Mouse (Mus musculus): ENCODE results near the gene Gatad2a.
A peak's percentile ranks its signal among the peaks of the same experiment; 100 is the strongest.
"Not testable (repeated sequence)": the region's sequence is repeated elsewhere in the genome, so short reads cannot be mapped to it uniquely, and the experiment has no call there.

Gene Gatad2a

DNA sequence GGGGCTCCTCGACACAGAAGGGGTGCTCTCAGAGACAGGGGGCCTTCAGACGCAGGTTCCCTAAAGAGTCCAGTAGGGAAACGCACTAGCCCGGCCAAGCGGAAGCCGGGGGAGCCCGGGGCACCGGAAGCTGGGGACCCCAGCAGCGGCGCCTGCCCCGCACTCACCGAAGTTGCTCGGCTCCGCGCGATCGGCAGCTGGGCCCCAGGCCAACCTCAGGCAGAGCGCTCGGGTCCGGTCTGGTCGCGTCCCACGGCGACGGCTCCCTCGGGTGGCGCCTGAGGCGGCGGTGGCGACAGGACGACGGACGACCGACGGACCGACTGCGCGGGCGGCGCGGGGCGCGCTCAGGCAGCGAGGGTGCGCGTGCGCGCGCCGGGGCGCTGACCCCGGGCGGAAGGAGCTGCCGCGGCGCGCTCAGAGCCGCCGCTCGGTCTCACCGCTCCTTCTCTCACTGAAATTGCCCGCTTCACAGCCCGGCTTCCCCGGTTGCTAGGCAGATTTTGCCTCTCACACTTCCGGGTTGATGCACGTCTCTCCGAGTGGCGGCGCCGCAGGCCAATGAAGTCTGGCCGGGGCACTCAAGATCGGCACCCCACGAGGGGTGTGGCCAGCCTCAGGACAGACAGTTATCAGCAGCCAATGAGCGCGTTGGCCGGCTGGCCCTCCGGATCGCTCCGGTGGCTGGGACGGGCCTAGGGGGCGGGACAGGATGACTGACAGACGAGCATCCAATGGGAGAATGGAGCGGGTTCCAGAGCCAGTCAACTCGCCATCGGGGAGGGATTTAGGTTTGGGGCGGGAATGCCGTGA is at the start of gene Gatad2a:
Gatad2a (minus strand) TSS at position 609 of the 813 bp plus-strand sequence.
- DNase-seq (ENCODE audit: low spot score) = peak; percentile 100

DNA sequence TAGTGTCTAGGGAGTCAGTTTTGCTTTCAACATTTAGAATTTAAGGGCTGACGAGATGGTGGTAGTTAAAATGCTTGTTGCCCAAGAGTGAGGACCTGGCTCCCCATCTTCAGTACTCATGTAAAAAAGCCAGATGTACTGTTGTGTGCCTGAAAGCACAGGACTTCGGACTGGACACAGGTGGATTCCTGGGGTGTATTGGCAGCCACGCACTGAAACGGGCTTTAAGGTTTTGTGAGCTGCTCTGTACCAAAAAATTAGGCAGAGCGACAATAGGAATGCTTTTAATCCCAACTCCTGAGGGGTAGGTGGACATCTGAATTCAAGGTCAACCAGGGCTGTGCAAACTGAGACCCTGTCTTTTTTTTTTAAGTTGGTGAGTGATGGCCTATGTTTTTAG is 47.8 kb upstream of the Gatad2a start:
- DNase-seq (ENCODE audit: low spot score) = no peak

DNA sequence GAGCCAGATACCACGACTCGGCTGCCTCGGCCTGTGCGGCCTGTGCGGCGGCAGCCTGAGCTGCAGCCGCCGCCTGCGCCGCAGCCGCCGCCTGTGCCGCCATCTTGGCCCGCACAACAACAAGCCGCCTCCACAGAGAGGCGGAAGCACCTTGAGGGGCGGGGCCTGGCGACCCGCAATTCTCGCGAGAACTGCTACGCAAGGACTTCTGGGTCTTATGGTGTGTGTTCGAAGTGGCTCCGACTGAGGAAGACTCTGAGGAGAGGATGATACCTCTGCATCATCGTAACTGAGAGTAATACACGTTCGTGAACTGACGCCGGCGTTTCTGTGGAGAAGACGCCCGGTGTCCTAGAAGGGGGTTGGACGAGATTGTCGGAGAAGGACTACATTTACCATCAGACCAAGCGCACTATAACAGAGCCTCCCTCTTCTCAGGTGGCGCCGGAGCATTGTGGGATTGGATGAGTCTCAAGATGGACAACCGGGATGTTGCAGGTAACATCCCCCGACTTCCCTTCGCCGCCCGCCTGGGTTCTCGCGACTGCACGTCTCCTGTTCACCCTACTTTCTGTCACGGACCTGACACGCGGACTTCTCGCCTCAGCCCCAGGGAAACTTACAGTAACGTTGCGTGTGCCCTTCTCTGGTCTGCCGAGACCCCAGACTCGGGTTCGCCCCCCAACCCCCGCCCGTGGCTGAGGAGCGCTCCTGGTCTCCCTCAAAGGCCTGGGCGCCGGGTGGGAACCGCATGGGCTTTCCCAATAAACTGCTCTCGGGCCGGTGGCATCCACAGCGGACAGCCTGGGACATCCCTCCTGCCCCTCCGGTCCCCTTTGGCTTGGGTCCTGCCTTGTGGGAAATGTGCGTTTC is 46.6 kb upstream of the Gatad2a start, which contains the start of the genes Mau2 and Sugp1:
Mau2 (minus strand) TSS at position 152 of the 873 bp plus-strand sequence.
Sugp1 (plus strand) TSS at position 231 of the 873 bp plus-strand sequence.
- DNase-seq (ENCODE audit: low spot score) = peak; percentile 96

DNA sequence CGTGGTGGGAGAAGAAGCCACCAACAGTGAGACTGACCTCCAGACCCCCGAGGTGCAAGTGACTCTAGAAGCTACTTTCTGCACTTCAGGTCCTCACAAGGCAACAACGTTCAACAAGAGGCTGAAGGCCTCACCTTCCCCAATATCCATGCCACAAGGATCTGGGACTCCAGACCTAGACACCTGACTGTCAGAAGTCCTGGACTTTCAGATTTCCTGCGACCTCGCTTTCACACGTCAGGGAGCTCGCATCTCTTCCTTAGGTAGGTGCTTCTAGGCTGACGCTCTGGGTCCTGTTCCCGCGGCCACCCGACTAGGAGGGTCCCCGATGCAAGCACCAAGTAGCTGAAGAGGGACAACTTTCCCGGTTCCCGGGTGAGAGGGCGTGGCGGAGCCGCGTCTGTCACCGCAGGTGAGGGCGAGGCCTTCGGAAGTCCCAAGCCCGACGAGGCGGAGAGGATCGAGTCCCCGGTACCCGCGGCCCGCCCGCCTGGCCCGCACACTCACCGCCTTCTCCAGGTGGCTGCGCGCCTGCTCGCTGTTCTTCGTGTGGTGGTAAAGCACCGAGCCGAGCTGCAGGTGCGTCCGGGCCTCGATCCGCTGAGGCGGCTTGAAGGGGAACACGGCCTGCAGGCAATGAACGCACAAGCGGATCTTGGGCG is 45.8 kb upstream of the Gatad2a start:
- no peak for DNase-seq (ENCODE audit: low spot score)

DNA sequence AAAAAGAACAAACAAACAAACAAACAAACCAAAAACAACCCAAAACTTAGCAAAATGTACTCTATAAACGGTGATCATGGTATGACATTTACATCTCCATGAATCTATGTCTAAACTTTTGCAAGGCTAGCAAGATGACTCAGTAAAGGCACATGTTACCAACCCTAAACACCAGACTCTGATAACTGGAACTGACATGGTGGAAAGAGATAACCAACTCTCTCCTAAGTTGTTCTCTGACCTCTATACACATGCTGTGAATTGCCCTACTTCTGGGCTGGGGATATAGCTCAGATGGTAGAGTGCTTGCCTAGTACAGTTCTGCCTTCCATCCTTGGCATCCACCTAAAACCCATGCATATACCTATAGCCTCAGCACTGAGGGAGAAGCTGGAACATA is 41.8 kb upstream of the Gatad2a start:
- no peak for DNase-seq (ENCODE audit: low spot score)

DNA sequence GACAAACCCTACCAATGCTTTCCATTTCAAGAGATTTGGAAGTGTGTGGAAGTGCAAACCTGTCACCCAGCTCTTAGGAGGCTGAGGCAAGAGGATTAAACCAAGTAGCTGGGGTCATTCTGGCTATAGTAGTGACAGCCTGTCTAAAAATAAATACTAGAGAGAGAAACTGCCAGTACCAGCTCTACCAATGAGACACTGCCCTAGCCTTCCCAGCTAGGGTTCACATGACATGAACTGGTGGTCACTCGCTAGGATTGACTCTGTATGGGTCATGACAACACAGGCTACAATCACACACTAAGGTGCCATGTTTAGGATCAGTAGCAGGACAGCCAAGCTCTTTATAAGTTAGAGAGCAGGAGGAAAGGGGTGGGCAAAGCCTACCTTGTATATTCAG is 34.1 kb upstream of the Gatad2a start:
- DNase-seq (ENCODE audit: low spot score) = no peak

DNA sequence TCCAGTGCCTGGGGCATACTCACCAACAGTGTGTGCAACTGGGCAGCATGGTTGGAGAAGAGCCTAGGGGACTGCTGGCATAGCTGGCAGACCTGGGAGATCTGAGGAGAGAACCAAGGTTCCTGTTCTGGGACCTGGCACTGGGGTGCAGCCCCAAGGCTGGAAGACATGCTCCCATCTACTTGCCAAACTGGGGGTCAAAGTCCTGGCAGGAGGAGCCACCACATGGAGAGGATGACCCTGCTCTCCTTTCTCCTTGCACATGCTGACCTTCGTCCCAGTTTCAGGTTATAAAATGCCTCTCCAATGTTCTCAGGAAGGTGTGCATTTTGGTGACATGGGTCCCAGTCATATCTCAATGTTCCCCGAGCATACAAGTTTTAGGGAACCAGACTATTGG is 30.0 kb upstream of the Gatad2a start:
- no peak for DNase-seq (ENCODE audit: low spot score)

DNA sequence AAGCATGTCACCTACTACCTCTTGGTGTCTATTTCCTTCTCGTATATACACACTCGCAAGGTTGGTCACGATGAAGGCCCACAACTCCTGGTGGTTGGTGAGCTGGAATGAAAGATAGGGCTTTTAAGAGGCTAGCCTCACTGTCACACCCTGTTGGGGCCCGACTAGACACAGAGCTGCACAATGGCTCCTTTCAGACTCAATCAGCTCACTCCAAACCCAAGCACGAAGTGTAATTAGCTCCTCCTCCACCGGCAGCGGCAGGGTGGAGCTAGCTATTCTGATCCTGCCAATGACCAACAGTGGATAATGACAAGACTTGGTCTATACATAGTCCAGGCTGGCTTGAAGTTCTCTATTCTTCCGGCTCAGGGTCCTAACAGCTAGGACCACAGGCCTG is 27.4 kb upstream of the Gatad2a start:
- DNase-seq (ENCODE audit: low spot score) = no peak

DNA sequence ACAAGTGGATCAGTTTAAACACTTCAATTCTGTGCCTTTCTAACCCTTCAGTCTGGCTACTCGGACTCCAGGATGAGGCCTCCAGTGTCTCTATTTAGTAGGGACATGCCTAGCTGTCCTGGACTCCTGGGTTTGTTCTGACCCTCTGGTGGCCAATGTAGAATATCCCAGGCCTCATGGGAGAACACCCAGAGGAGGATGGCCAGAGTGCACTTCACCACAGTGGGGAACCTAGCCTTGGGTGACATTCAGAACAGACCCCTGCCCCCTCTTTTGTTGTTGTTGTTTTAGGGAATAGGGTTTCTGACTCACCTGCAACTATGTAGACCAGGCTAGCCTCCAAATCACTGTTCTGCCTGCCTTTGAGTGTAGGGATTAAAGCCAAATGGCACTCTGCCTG is 18.8 kb upstream of the Gatad2a start:
- no peak for DNase-seq (ENCODE audit: low spot score)

DNA sequence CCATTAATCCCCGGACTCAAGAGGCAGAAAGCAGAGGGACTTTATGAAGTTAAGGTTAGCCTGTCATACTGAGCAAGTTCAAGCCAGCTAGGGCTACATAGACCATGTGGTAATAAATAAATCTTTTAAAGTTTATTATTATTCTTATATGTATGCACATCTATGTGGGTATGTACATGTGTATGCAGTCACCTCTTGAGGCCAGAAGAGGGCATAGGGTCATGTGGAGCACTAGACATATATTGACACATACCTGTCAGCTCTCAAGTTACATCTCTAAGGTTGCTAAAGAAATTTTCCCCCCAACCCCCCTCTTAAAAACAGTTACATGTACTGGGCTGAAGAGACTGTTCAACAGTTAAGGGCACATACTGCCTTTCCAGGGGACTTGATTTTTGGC is 16.6 kb upstream of the Gatad2a start:
- DNase-seq (ENCODE audit: low spot score) = no peak

DNA sequence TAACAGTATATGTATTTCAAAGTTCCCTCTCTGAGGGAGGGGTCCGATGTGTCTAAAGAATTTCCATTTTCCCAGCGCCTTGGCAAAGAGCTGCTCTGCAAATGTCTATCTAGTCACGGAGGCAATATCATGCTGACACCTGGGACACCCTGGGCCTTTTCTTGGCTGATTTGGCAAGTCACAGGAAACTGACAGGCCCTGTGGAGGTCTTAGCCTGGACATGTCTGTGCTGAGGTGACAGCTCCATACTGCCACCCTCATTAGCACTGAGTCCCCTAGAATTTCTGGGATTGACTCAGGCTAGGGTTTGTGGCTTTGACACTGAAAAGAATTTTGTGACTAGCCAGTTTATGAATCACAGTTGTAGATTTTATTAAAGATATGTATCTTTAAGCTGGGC is 16.2 kb upstream of the Gatad2a start:
- DNase-seq (ENCODE audit: low spot score) = no peak

DNA sequence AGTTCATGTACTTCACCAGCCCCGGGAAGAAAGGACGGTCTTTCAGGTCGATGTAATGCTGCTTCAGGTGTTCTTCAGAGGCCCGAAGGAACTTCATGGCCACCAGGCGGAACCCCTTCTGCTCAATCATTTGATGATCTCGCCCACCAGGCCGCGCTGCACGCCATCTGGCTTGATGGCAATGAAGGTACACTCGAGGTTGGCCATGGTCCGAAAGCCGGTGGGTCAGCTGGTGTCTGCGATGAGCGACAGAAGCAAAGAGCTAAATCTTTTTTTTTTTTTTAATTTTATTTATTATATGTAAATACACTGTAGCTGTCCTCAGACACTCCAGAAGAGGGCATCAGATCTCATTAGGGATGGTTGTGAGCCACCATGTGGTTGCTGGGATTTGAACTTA is 14.6 kb upstream of the Gatad2a start:
- not testable (repeated sequence) for DNase-seq (ENCODE audit: low spot score)

DNA sequence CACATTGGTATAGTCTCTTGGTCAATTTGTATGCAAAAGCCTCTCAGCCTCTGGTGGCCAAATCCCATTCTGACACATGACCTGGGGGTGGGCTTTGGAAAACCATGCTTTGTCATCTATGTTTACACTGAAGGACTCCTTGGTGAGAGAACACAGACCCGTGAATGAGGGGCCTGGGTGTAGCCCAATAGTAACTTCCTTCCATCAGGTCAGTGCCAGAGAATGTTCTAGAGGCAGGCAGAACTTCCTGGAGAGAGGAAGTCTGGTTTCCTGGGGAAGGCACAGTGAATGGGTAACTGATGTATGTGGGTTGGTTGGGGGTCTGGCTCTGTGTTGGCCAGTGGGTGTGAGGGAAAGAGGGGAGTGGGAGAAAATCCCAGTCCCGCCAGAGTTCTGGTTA is 9.0 kb upstream of the Gatad2a start:
- DNase-seq (ENCODE audit: low spot score) = no peak

DNA sequence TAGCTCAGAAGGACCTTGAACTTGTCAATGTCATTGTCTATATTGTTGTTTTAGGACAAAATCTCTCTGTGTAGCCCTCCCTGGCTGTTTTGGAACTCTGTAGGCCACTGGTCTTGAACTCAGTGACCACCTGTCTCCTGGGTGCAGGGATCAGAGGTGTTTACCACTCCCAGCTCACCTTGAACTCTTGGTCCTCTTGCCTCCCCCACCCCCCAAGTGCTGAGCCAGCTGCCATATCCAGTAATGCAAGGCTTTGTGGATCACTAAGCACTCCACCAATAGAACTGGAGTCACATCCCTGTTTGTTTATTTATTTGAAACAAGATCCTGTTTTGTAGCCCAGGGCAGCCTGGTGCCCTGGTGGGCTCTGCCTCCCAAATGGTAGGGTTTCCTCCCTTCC is 8.2 kb upstream of the Gatad2a start:
- no peak for DNase-seq (ENCODE audit: low spot score)

DNA sequence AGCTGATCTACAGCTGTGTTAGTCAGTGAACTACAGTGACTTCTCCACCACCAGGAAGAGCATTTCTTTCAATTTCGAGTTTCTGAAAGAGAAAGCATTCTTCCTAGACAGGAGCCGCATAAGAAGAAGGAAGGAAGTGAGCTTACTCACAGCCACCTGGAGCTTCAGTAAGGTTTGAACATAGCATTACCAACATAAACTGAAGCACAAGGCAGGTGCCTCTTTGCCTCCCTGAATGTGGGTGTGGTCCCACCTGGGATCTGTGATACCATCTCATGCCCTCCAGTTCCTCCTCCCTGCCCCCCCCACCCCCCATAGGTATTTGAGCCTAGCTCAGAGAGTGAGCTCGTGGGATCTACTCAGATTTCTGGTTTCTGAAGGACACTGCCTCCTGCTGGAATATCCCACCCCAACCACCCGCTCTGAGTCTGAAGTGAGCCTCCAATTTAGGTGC is 7.0 kb upstream of the Gatad2a start:
- no peak for DNase-seq (ENCODE audit: low spot score)

DNA sequence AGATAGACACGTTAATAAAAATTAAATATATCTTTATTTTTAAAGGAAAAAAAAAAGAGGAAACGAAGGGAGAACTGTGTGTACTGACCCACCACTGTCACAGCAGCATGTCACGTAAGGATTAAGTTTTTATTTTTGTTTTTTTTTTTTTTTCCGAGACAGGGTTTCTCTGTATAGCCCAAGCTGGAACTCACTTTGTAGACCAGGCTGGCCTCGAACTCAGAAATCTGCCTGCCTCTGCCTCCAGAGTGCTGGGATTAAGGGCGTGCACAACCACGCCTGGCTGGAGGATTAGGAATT is 5.7 kb upstream of the Gatad2a start:
- DNase-seq (ENCODE audit: low spot score) = not testable (repeated sequence)

DNA sequence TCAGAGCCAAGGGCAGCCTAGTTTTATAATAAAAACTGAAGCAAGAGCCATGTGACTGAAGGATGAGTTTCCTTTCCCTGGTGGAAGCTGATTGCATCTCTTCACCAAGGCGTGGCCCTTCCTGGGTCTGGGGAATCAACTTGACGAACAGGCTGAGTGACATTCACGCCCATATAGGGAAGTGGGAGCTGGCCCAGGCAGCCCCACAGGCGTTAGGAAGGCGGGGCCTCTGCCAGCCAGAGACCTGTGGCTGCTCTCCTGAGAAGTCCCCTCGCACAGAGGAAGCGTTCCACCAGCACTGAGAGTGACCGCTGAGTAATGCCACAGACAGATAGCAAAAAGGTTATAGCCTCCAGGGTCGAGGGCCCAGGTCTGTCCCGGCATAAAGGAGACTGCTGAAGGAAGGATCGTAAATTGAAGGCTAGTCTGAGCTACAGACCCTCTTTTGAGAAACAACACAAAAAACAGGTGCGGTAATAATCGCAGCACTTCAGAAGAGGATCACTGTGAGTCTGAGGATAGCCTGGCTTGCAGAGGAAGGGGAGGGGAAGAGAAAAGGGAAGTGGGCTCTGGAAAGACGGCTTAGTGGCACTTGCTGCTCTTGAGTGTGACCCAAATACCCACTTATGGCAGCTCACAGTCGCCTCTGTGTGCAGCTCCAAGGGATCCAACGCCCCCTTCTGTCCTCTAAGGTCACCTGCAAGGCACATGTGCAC is 5.2 kb upstream of the Gatad2a start:
- peak; percentile 36 for DNase-seq (ENCODE audit: low spot score)

DNA sequence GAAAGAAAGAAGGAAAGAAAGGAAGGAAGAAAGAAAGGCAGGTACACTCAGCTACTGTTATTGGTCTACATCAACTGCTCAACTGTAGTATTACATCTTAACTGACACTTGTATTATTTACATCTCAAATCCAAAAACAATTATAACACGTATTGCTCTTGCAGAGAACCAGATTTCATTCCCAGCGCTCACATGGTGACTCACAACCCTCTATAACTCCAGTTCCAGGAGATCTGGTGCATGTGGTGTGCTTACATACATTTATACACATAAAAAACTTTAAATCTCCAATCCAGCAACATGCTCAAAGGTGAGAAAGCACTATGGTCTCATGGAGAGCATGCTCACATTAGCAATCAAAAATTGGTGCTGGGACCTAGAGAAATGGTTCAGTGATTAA is 4.0 kb upstream of the Gatad2a start:
- no peak for DNase-seq (ENCODE audit: low spot score)

DNA sequence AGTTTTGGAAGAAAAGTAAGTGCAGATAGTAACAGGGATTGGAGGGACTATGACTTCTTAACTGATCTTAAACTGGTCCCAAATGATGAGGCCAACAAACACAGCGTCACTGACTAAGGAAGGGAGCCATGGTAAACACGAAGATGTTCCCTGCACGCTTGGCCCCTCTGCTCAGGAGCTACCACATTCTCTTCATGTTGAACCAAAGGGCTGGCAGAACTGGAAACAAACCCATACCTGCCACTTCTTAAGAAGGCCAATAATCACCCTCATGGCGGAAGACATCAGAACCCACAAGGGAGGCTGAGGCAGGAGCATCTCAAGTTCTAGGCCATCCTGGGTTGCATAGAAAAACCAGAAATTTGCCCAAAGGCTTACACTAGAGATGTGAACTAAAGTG is 3.1 kb upstream of the Gatad2a start:
- no peak for DNase-seq (ENCODE audit: low spot score)

DNA sequence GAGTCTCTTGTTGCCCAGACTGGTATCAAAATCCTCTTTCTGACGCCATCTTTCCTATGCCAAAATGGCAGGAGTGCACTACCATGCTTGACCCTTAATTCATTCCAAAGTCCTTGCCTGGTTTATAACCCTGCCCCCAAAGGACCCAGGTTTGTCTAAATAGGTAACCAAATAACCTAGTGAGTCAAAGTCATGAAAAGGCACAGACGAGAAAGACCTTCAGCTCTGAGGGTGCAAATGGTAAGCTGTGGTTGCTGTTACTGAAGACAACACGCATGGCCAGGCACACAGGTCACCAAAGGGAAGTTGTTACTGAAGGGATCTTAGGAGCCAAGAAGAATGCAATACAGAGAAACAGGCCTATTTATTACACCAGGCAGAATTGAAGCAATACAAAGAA is 2.5 kb upstream of the Gatad2a start:
- DNase-seq (ENCODE audit: low spot score) = no peak

DNA sequence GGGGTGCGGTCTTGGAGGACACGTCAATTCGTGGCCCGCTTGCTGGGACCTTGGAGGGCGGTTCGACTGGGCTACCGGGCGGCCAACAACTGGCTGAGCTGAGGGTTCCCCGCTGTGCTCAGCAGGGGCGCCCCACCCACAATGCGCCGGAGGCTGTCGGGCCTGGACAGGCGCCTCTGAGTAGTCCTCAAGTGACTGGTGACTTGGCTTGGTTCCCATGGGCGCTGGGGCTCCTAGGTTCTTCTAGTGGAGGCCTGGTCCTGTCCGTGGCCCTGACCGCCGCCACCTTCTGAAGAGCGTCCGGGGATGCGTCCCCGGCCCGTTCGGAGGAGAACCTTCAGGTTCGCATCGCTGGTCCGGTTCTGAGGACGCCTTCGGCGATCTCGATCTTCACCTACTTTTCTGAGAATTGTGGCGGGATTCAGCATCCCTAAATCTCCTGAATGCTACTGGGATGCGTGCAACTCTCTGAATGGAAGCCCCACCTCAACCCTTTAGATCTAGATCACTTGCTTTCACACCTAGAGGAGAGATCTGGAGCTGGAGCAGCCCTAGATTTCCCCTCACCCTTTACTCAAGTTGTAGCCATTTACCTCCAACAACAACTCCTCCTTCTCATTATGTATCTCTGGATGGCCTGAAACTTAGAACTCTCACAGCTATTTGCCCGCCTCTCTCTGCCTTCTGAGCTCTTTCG is 553 bp upstream of the Gatad2a start:
- DNase-seq (ENCODE audit: low spot score) = no peak

DNA sequence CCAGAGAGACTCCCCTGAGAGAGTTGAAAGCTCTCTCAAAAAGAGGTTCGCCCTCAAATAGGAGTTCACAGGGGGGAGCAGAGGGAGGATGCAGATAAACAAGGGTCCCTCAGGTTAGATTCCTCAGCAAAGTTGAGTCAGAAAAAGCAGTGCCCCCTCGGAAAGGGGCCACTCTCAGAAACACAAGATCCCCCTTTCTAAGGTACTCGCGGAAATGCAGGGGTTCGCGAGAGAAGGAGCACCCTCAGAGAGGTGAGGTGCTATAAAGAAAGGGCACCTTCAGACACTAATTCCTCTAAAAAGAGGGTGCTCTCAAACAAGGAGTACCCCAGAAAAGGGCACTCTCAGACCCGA is 785 bp downstream of the Gatad2a start:
- no peak for DNase-seq (ENCODE audit: low spot score)

Measured in ovary, postnatal 36 days (tissue).